Mouse (Mus musculus) MEL (cell line): ENCODE data around the gene Aoc1.

Experiments
- CTCF ChIP-seq, 3 experiments: IDR thresholded peaks in 2 of 3; conservative IDR thresholded peaks in 1 of 3; 2 replicates each; pipeline ENCODE4 v1.5.1; 2011 to 2012; ENCODE audit warnings: low read length in 3 of 3, low read depth in 2 of 3, mild to moderate bottlenecking in 2 of 3, improper control_type of control experiment in 1 of 3, inconsistent platforms in 1 of 3, mixed read lengths in 1 of 3, moderate library complexity in 1 of 3; ENCODE audit not compliant: control insufficient read depth in 1 of 3, insufficient read depth in 1 of 3, poor library complexity in 1 of 3, severe bottlenecking in 1 of 3
- EP300 ChIP-seq, 2 experiments: IDR thresholded peaks; 2 replicates each; pipeline ENCODE4 v1.6.1; 2011; ENCODE audit warnings: improper control_type of control experiment in 2 of 2, low read length in 2 of 2, low read depth in 1 of 2, mild to moderate bottlenecking in 1 of 2
- MAFK ChIP-seq: IDR thresholded peaks from 2 replicates; pipeline ENCODE4 v1.6.1; 2011; ENCODE audit warnings: low read depth, mild to moderate bottlenecking, low read length, improper control_type of control experiment, borderline replicate concordance
- MXI1 ChIP-seq: IDR thresholded peaks from 2 replicates; pipeline ENCODE4 v1.6.1; 2011; ENCODE audit warnings: mild to moderate bottlenecking, low read depth, low read length, improper control_type of control experiment
- TAL1 ChIP-seq: IDR thresholded peaks from 2 replicates; pipeline ENCODE4 v1.6.1; 2012; ENCODE audit warnings: mild to moderate bottlenecking, inconsistent platforms, low read length, moderate library complexity, mixed read lengths
- TCF12 ChIP-seq: IDR thresholded peaks from 2 replicates; pipeline ENCODE4 v1.6.1; 2014; ENCODE audit warnings: low read depth, mild to moderate bottlenecking, inconsistent platforms, low read length, improper control_type of control experiment, moderate library complexity

DNA sequence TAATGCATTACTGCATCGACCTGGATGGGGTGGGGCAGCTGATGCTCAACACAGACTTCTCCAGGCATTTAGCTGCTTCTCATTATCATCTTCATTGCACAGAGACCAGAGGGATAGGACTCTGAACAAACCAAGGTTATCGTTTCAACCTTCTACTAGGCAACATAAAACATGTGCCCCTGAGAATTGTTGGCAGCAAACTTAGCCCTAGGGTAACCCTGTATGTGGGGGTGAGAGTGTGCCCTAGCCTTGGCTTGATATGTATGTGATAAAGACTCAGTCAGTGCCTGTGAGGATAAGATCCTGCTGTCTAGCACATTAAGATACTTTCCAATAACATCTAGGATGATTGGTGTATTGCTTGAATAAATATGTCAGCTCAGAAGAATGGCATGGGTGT, 76.9 kb downstream of the Aoc1 start:
- TF ChIP-seq EP300 (IDR thresholded peaks at IDR 0.05; ENCODE audit: low read depth in 1 of 2, low read length in 2 of 2) (no peak), MXI1 (no peak), TAL1 (no peak), TCF12 (no peak), CTCF (IDR thresholded peaks at IDR 0.05 in 2 of 3, conservative IDR thresholded peaks at IDR 0.05 in 1 of 3; ENCODE audit: control insufficient read depth in 1 of 3, insufficient read depth in 1 of 3, low read depth in 2 of 3, low read length in 3 of 3, poor library complexity in 1 of 3, severe bottlenecking in 1 of 3) (no peak), MAFK (no peak)
